10 mouse cellular contexts compared by ENCODE assay signal in the genomic region with DNA sequence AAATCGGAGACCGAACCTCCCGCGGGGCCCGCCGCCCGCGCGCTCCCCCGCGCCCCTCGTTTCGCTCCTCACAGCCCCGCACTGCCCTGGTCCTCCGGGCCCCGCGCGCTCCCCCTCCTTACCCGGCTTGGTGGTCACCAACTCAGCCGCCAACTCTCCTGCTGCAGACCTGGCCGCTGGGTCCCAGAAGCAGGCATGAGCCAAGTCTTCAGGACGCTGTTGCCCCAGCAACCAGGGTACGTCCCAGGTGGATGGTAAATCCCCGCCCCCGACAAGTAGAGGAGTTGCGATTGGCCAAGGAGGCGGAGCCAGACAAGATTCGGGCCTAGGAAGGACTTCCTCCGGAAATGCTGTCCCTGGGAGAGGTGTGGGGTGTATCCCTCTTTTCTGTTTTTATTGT. TPM values are rescaled to one million over a fixed set of nuclear protein-coding genes. Genes with fewer than 3 reads are reported as not detected.
DNase-seq lines count a peak whose midpoint lies in the region; ATAC-seq lines count a peak whose summit lies in the region.
"Had no signal": no experiment of that assay in that cellular context is flagged by ENCODE, and none has a peak within 500 bp of the region (broad histone marks: within the 10 kb centered on the region; RNA-seq: fewer than 3 reads in every experiment).

A gene (minus strand): TSS at position 240 of the 400 bp plus-strand sequence.

- H3K36me3 ChIP-seq in heart, embryonic 15.5 days: no peaks in the 10 kb centered on the region
- no peaks in the 10 kb centered on the region for H3K36me3 ChIP-seq in intestine, embryonic 15.5 days
- no peaks in the 10 kb centered on the region for H3K36me3 ChIP-seq in neural tube, embryonic 12.5 days

- H3K27ac ChIP-seq in heart, embryonic 15.5 days: no peak within 1 kb of the TSS
- H3K27ac ChIP-seq in intestine, embryonic 15.5 days: no peak within 1 kb of the TSS
- no peak within 1 kb of the TSS for H3K27ac ChIP-seq in neural tube, embryonic 12.5 days

- no peaks in the 10 kb centered on the region for H3K9me3 ChIP-seq in heart, embryonic 15.5 days (replicated peaks)
- H3K9me3 ChIP-seq in intestine, embryonic 15.5 days: 0 out of 2 replicates have a peak, but pooled peaks cover 3% of the 10 kb centered on the region
- no peaks in the 10 kb centered on the region; the same call in 1 of the 2 replicates for H3K9me3 ChIP-seq in neural tube, embryonic 12.5 days

- peaks cover 4% of the 10 kb centered on the region for H3K4me1 ChIP-seq in heart, embryonic 15.5 days (replicated peaks)
- H3K4me1 ChIP-seq in intestine, embryonic 15.5 days (replicated peaks): 0 out of 2 replicates have a peak, but pooled peaks cover 8% of the 10 kb centered on the region
- peaks cover 13% of the 10 kb centered on the region for H3K4me1 ChIP-seq in neural tube, embryonic 12.5 days

- peaks cover 62% of the 10 kb centered on the region for H3K27me3 ChIP-seq in heart, embryonic 15.5 days
- H3K27me3 ChIP-seq in intestine, embryonic 15.5 days (replicated peaks): peaks cover 34% of the 10 kb centered on the region
- H3K27me3 ChIP-seq in neural tube, embryonic 12.5 days (replicated peaks): peaks cover 26% of the 10 kb centered on the region

- intact Hi-C loops in heart, postnatal 36 days (cut with DNase I): no loop called here

- 2% methylated on average over 29 of the region's 29 CpGs for WGBS in heart, embryonic 15.5 days
- WGBS in intestine, embryonic 15.5 days: 3% methylated on average over 29 of the region's 29 CpGs
- WGBS in neural tube, embryonic 12.5 days: 4% methylated on average over 29 of the region's 29 CpGs

- peak within 1 kb of the TSS; percentile 25 for H3K4me3 ChIP-seq in heart, embryonic 15.5 days
- H3K4me3 ChIP-seq in intestine, embryonic 15.5 days (replicated peaks): peak within 1 kb of the TSS; percentile 15
- peak within 1 kb of the TSS; percentile 24 for H3K4me3 ChIP-seq in neural tube, embryonic 12.5 days

- H3K9ac ChIP-seq in heart, embryonic 15.5 days: no peak within 1 kb of the TSS
- no peak within 1 kb of the TSS for H3K9ac ChIP-seq in intestine, embryonic 15.5 days
- no peak within 1 kb of the TSS for H3K9ac ChIP-seq in neural tube, embryonic 12.5 days

- no peak for DNase-seq in heart, postnatal 36 days
- DNase-seq in embryo, embryonic 10.5 days (ENCODE audit: low spot score): peak; percentile 73
- no peak for DNase-seq in MN1 (ENCODE audit: low spot score)
- no peak for DNase-seq in ovary, postnatal 14 days (ENCODE audit: low spot score)

- peak within 1 kb of the TSS; percentile 46 for H3K4me2 ChIP-seq in heart, embryonic 15.5 days
- H3K4me2 ChIP-seq in intestine, embryonic 15.5 days (replicated peaks): peak within 1 kb of the TSS; percentile 54
- peak within 1 kb of the TSS; percentile 67 for H3K4me2 ChIP-seq in neural tube, embryonic 12.5 days (replicated peaks)

- ATAC-seq in heart, embryonic 15.5 days (replicated peaks; ENCODE audit: insufficient number of reproducible peaks, insufficient read depth, low FRiP score, low read depth): no peak
- ATAC-seq in intestine, embryonic 15.5 days: no peak
- ATAC-seq in neural tube, embryonic 12.5 days (ENCODE audit: low FRiP score, low read depth): 0 out of 2 replicates have a peak, but pooled peaks have one; percentile 41
- no peak for ATAC-seq in monocyte, adult 5-6 weeks (replicated peaks; ENCODE audit: insufficient number of reproducible peaks, low FRiP score, low TSS enrichment, poor library complexity, severe bottlenecking)

RNA-seq across cellular contexts. Expression of the gene that starts here (rescaled TPM):
- polyA plus RNA-seq in heart, embryonic 15.5 days (2015; fragmentation: Nextera tagmentation; extraction: Ambion mirVana): 0.24 and 0.51 TPM in 2 replicates
- not detected for total RNA-seq in heart, postnatal 36 days (2021)
- 0.05 and 0.10 TPM in 2 replicates for polyA plus RNA-seq in intestine, embryonic 15.5 days (2015; fragmentation: Nextera tagmentation; extraction: Ambion mirVana)
- 0.41 and 0.46 TPM in 2 replicates for polyA plus RNA-seq in neural tube, embryonic 12.5 days (2016; fragmentation: Nextera tagmentation; extraction: Ambion mirVana)
- 0.19 to 0.48 TPM (median 0.43 TPM) in 3 replicates for total RNA-seq in monocyte, adult 5-6 weeks (2017)
- total RNA-seq: hematopoietic stem cell, adult 5-6 weeks had no signal
- polyA plus RNA-seq: small intestine, adult 2 months had no signal

Comparison
In these comparisons a context has a peak if more than half of its experiments do, and no peak if none do; other contexts are left out.
1. Peak in ATAC-seq, H3K4me3 ChIP-seq and H3K4me2 ChIP-seq in neural tube, embryonic 12.5 days; RNA of the gene not detected or under 1 TPM.